ENCODE assay signal across 1 mouse cellular context in the genomic region with DNA sequence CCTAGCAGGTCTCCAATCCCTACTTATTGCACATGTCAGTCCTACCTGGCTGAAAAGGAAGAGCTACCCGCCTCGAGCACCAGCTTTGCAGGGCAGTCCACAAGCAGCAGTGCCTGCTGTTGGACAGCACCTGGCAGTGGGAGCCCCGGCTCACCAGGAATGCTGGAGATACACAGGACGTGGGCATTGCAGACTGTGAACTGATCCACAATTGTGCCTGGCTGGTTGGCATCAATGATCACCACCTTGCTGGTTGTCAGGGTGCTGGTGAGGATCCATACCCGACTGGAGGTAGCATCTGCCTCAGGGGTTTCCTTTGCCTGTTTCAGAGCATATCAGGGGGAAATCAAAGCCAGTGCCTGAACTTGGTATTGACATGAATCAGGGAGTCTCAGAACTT.
A peak's percentile ranks its signal among the peaks of the same experiment; 100 is the strongest.
TF ChIP-seq lines count a peak whose summit lies in the region.

No protein-coding gene starts in this region.

TF ChIP-seq in myocyte, 11 proteins besides CTCF, POLR2A, EP300 and RAD21 (continued from another document):
- TF ChIP-seq CEBPB (IDR thresholded peaks at IDR 0.05; ENCODE audit: insufficient read depth, poor library complexity, severe bottlenecking), result no peak
- no peak for TF ChIP-seq MAX (IDR thresholded peaks at IDR 0.05; ENCODE audit: low read depth)
- TF ChIP-seq TCF3 (IDR thresholded peaks at IDR 0.05; ENCODE audit: insufficient read length, low read depth), result no peak
- TF ChIP-seq POLR2AphosphoS2 (IDR thresholded peaks at IDR 0.05; ENCODE audit: insufficient read length, low read depth), result peak; percentile 18
